ENCODE assay signal across 11 mouse cellular contexts in genomic region chr4:134255854-134256253, GRCm38 (mm10). TPM values are rescaled to one million over a fixed set of nuclear protein-coding genes. Genes with fewer than 3 reads are reported as not detected.
DNase-seq lines count a peak whose midpoint lies in the region; ATAC-seq and TF ChIP-seq lines count a peak whose summit lies in the region.
"Had no signal": no experiment of that assay in that cellular context is flagged by ENCODE, and none has a peak within 500 bp of the region (broad histone marks: within the 10 kb centered on the region; RNA-seq: fewer than 3 reads in every experiment).

No protein-coding gene starts in this region.

- no peak overlapping the region for H3K4me3 ChIP-seq in midbrain, embryonic 11.5 days (ENCODE audit: low read depth, low read length)
- H3K4me3 ChIP-seq in midbrain, embryonic 16.5 days (ENCODE audit: low read depth, low read length): no peak overlapping the region
- H3K4me3 ChIP-seq in intestine, postnatal 0 days (ENCODE audit: low read depth, low read length): no peak overlapping the region
- H3K4me3 ChIP-seq in neural tube, embryonic 13.5 days: no peak overlapping the region

- peak; percentile 37 to 51 for DNase-seq in heart, adult 18-20 months
- DNase-seq in heart, postnatal 25 days (ENCODE audit: low spot score): no peak
- DNase-seq in midbrain, embryonic 11.5 days (ENCODE audit: low spot score, missing footprints): peak; percentile 89
- no peak for DNase-seq in urinary bladder, adult 18-20 months (ENCODE audit: low spot score in 2 of 2)
- DNase-seq: cerebellum, postnatal 25 days; layer of hippocampus, postnatal 36 days had no signal

- H3K27ac ChIP-seq in midbrain, embryonic 11.5 days (ENCODE audit: low read depth, low read length): no peak overlapping the region
- H3K27ac ChIP-seq in midbrain, embryonic 16.5 days (ENCODE audit: low read length): no peak overlapping the region; the same call in 1 of the 2 replicates
- H3K27ac ChIP-seq in intestine, postnatal 0 days (ENCODE audit: low read depth, low read length): no peak overlapping the region
- 0 out of 2 replicates have a peak overlapping the region, but pooled peaks have one; percentile 23 for H3K27ac ChIP-seq in neural tube, embryonic 13.5 days (replicated peaks)

- intact Hi-C loops in heart, postnatal 25 days (cut with DNase I): no loop called here

- ATAC-seq in midbrain, embryonic 11.5 days (ENCODE audit: low FRiP score): no peak
- ATAC-seq in midbrain, embryonic 16.5 days: no peak
- ATAC-seq in intestine, postnatal 0 days: no peak
- no peak for ATAC-seq in neural tube, embryonic 13.5 days (ENCODE audit: low read depth)
- ATAC-seq in cerebellum, adult (ENCODE audit: insufficient number of reproducible peaks, low FRiP score, low TSS enrichment): no peak

- H3K27me3 ChIP-seq in midbrain, embryonic 11.5 days (ENCODE audit: control insufficient read depth, insufficient read depth, low read length): peaks cover 33% of the 10 kb centered on the region
- peaks cover 35% of the 10 kb centered on the region for H3K27me3 ChIP-seq in midbrain, embryonic 16.5 days (ENCODE audit: control insufficient read depth, insufficient read depth, low read depth, low read length)
- H3K27me3 ChIP-seq in intestine, postnatal 0 days (replicated peaks; ENCODE audit: control insufficient read depth, insufficient read depth, low read length): peaks cover 41% of the 10 kb centered on the region
- peaks cover 50% of the 10 kb centered on the region for H3K27me3 ChIP-seq in neural tube, embryonic 13.5 days

- WGBS in midbrain, embryonic 11.5 days: 12% methylated on average over 4 of the region's 4 CpGs
- 28% methylated on average over 4 of the region's 4 CpGs for WGBS in midbrain, embryonic 16.5 days
- 42% methylated on average over 4 of the region's 4 CpGs for WGBS in intestine, postnatal 0 days
- WGBS in neural tube, embryonic 13.5 days: 18% methylated on average over 4 of the region's 4 CpGs

- H3K36me3 ChIP-seq in midbrain, embryonic 11.5 days (ENCODE audit: control insufficient read depth, insufficient read depth, low read length): no peaks in the 10 kb centered on the region
- no peaks in the 10 kb centered on the region for H3K36me3 ChIP-seq in midbrain, embryonic 16.5 days (ENCODE audit: control insufficient read depth, insufficient read depth, low read length)
- no peaks in the 10 kb centered on the region for H3K36me3 ChIP-seq in intestine, postnatal 0 days (ENCODE audit: control insufficient read depth, insufficient read depth)
- H3K36me3 ChIP-seq in neural tube, embryonic 13.5 days: no peaks in the 10 kb centered on the region

- peaks cover 50% of the 10 kb centered on the region for H3K4me1 ChIP-seq in midbrain, embryonic 11.5 days (ENCODE audit: control insufficient read depth, insufficient read depth, low read length)
- H3K4me1 ChIP-seq in midbrain, embryonic 16.5 days (ENCODE audit: control insufficient read depth, insufficient read depth, low read length): peaks cover 12% of the 10 kb centered on the region; the same call in 1 of the 2 replicates
- no peaks in the 10 kb centered on the region for H3K4me1 ChIP-seq in intestine, postnatal 0 days (replicated peaks; ENCODE audit: control insufficient read depth, insufficient read depth, low read length)
- H3K4me1 ChIP-seq in neural tube, embryonic 13.5 days (replicated peaks): peaks cover 64% of the 10 kb centered on the region

- H3K9me3 ChIP-seq in midbrain, embryonic 11.5 days (ENCODE audit: control insufficient read depth, low read length): no peaks in the 10 kb centered on the region
- no peaks in the 10 kb centered on the region for H3K9me3 ChIP-seq in midbrain, embryonic 16.5 days (replicated peaks; ENCODE audit: control insufficient read depth, low read length, poor library complexity, severe bottlenecking)
- H3K9me3 ChIP-seq in intestine, postnatal 0 days (ENCODE audit: control insufficient read depth): no peaks in the 10 kb centered on the region
- no peaks in the 10 kb centered on the region for H3K9me3 ChIP-seq in neural tube, embryonic 13.5 days

- H3K9ac ChIP-seq in midbrain, embryonic 11.5 days (ENCODE audit: low read length): no peak overlapping the region
- no peak overlapping the region for H3K9ac ChIP-seq in midbrain, embryonic 16.5 days (ENCODE audit: low read depth, low read length)
- no peak overlapping the region for H3K9ac ChIP-seq in intestine, postnatal 0 days (ENCODE audit: low read depth, low read length)
- H3K9ac ChIP-seq in neural tube, embryonic 13.5 days: no peak overlapping the region

- peak overlapping the region; percentile 17; the same call in 1 of the 2 replicates for H3K4me2 ChIP-seq in midbrain, embryonic 11.5 days
- H3K4me2 ChIP-seq in midbrain, embryonic 16.5 days (ENCODE audit: low read length): no peak overlapping the region
- H3K4me2 ChIP-seq in intestine, postnatal 0 days (replicated peaks; ENCODE audit: low read depth): peak overlapping the region; percentile 17; the same call in 1 of the 2 replicates
- no peak overlapping the region for H3K4me2 ChIP-seq in neural tube, embryonic 13.5 days

- TF ChIP-seq CTCF in intestine, postnatal 0 days (IDR thresholded peaks at IDR 0.05; ENCODE audit: low read depth): no peak

RNA-seq across cellular contexts. Expression of gene Grrp1, which starts 1.9 kb away (rescaled TPM):
- total RNA-seq in heart, adult 18-20 months (2021): 1 to 10 TPM; 5.1 to 6.3 TPM
- total RNA-seq in heart, postnatal 25 days (2021): 1 to 10 TPM; 6.0 to 7.6 TPM
- 4.2 and 5.1 TPM in 2 replicates for polyA plus RNA-seq in midbrain, embryonic 11.5 days (2014; fragmentation: Nextera tagmentation; extraction: Ambion mirVana)
- 12.9 and 16.2 TPM in 2 replicates for polyA plus RNA-seq in midbrain, embryonic 16.5 days (2015; fragmentation: Nextera tagmentation; extraction: Ambion mirVana)
- 6.8 and 7.6 TPM in 2 replicates for polyA plus RNA-seq in intestine, postnatal 0 days (2015; fragmentation: Nextera tagmentation; extraction: Ambion mirVana)
- 10.4 and 11.3 TPM in 2 replicates for polyA plus RNA-seq in neural tube, embryonic 13.5 days (2015; fragmentation: Nextera tagmentation; extraction: Ambion mirVana)

RNA-seq across cellular contexts. Expression of gene Gm30191, which starts 9.1 kb away (rescaled TPM):
- total RNA-seq in heart, adult 18-20 months (2021): not detected
- total RNA-seq in heart, postnatal 25 days (2021): not detected
- 0.22 TPM in 1 of 2 replicates, not detected in the other for polyA plus RNA-seq in midbrain, embryonic 11.5 days (2014; fragmentation: Nextera tagmentation; extraction: Ambion mirVana)
- polyA plus RNA-seq in midbrain, embryonic 16.5 days (2015; fragmentation: Nextera tagmentation; extraction: Ambion mirVana): not detected in 2 replicates
- not detected in 2 replicates for polyA plus RNA-seq in intestine, postnatal 0 days (2015; fragmentation: Nextera tagmentation; extraction: Ambion mirVana)
- not detected in 2 replicates for polyA plus RNA-seq in neural tube, embryonic 13.5 days (2015; fragmentation: Nextera tagmentation; extraction: Ambion mirVana)
- total RNA-seq: layer of hippocampus, postnatal 36 days; megakaryocyte-erythroid progenitor cell, adult 5-6 weeks had no signal

RNA-seq across cellular contexts. Expression of gene Zfp593, which starts 10.5 kb away (rescaled TPM):
- total RNA-seq in heart, adult 18-20 months (2021): 1 to 10 TPM; 3.3 to 3.6 TPM
- total RNA-seq in heart, postnatal 25 days (2021): 1 to 10 TPM; 3.1 to 3.2 TPM
- polyA plus RNA-seq in midbrain, embryonic 11.5 days (2014; fragmentation: Nextera tagmentation; extraction: Ambion mirVana): 16.8 and 17.0 TPM in 2 replicates
- polyA plus RNA-seq in midbrain, embryonic 16.5 days (2015; fragmentation: Nextera tagmentation; extraction: Ambion mirVana): 12.4 and 13.4 TPM in 2 replicates
- polyA plus RNA-seq in intestine, postnatal 0 days (2015; fragmentation: Nextera tagmentation; extraction: Ambion mirVana): 9.4 and 10.5 TPM in 2 replicates
- 15.1 and 15.7 TPM in 2 replicates for polyA plus RNA-seq in neural tube, embryonic 13.5 days (2015; fragmentation: Nextera tagmentation; extraction: Ambion mirVana)

RNA-seq across cellular contexts. Expression of gene E130218I03Rik, which starts 12.4 kb away (rescaled TPM):
- total RNA-seq in heart, adult 18-20 months (2021): not detected
- total RNA-seq in heart, postnatal 25 days (2021): not detected
- polyA plus RNA-seq in midbrain, embryonic 11.5 days (2014; fragmentation: Nextera tagmentation; extraction: Ambion mirVana): 0.37 TPM in 1 of 2 replicates, not detected in the other
- 0.24 and 0.51 TPM in 2 replicates for polyA plus RNA-seq in midbrain, embryonic 16.5 days (2015; fragmentation: Nextera tagmentation; extraction: Ambion mirVana)
- polyA plus RNA-seq in intestine, postnatal 0 days (2015; fragmentation: Nextera tagmentation; extraction: Ambion mirVana): 0.39 and 0.46 TPM in 2 replicates
- 0.47 TPM in 1 of 2 replicates, not detected in the other for polyA plus RNA-seq in neural tube, embryonic 13.5 days (2015; fragmentation: Nextera tagmentation; extraction: Ambion mirVana)
- total RNA-seq: layer of hippocampus, postnatal 36 days; megakaryocyte-erythroid progenitor cell, adult 5-6 weeks had no signal

RNA-seq across cellular contexts. Expression of gene Cnksr1, which starts 17.7 kb away (rescaled TPM):
- total RNA-seq in heart, adult 18-20 months (2021): 1 to 10 TPM; 3.9 to 6.3 TPM
- 1 to 10 TPM; 2.9 to 3.0 TPM for total RNA-seq in heart, postnatal 25 days (2021)
- polyA plus RNA-seq in midbrain, embryonic 11.5 days (2014; fragmentation: Nextera tagmentation; extraction: Ambion mirVana): 0.05 TPM in 1 of 2 replicates, not detected in the other
- 0.11 and 0.13 TPM in 2 replicates for polyA plus RNA-seq in midbrain, embryonic 16.5 days (2015; fragmentation: Nextera tagmentation; extraction: Ambion mirVana)
- polyA plus RNA-seq in intestine, postnatal 0 days (2015; fragmentation: Nextera tagmentation; extraction: Ambion mirVana): 13.8 and 15.5 TPM in 2 replicates
- 0.29 TPM in 1 of 2 replicates, not detected in the other for polyA plus RNA-seq in neural tube, embryonic 13.5 days (2015; fragmentation: Nextera tagmentation; extraction: Ambion mirVana)
- total RNA-seq: megakaryocyte-erythroid progenitor cell, adult 5-6 weeks had no signal

Comparison
In these comparisons a context has a peak if more than half of its experiments do, and no peak if none do; other contexts are left out.
1. DNase-seq: peak in heart, adult 18-20 months (2 of 2) and midbrain, embryonic 11.5 days (single experiment); none in heart, postnatal 25 days (single experiment) and urinary bladder, adult 18-20 months (0 of 2).
2. H3K4me2 ChIP-seq: peak in midbrain, embryonic 11.5 days (single experiment) and intestine, postnatal 0 days (single experiment); none in midbrain, embryonic 16.5 days (single experiment) and neural tube, embryonic 13.5 days (single experiment).